Mouse (Mus musculus) frontal cortex, postnatal 14 days (tissue): ENCODE measurements around the gene Rasgrf2.

Source experiments
- DNase-seq, 2 experiments: peaks; one replicate each; pipeline ENCODE4 v3.0.0; 2022; ENCODE audit warnings: low spot score in 2 of 2

Gene Rasgrf2

GRCm38 (mm10) chr13:91881837-91882480 is 249.5 kb downstream of the Rasgrf2 start:
- peak; percentile 47 to 74 for DNase-seq

GRCm38 (mm10) chr13:91880256-91880655 is 251.2 kb downstream of the Rasgrf2 start:
- no peak for DNase-seq

- DNase-seq, result no peak
Measured at GRCm38 (mm10) chr13:91877996-91878395, 253.5 kb downstream of the Rasgrf2 start.

- DNase-seq, result no peak
Measured at GRCm38 (mm10) chr13:91877350-91877749, 254.1 kb downstream of the Rasgrf2 start.

- DNase-seq, result no peak
Measured at GRCm38 (mm10) chr13:91876741-91877349, 254.6 kb downstream of the Rasgrf2 start, which contains the start of gene Ckmt2. TSS of gene Ckmt2 (minus strand) at chr13:91876885.

GRCm38 (mm10) chr13:91875581-91875980 is 255.9 kb downstream of the Rasgrf2 start:
- no peak for DNase-seq

- no peak for DNase-seq
Measured at GRCm38 (mm10) chr13:91874565-91874964, 256.9 kb downstream of the Rasgrf2 start.

GRCm38 (mm10) chr13:91873734-91874329 is 257.6 kb downstream of the Rasgrf2 start:
- no peak for DNase-seq

- DNase-seq, result no peak
Measured at GRCm38 (mm10) chr13:91868577-91868976, 262.9 kb downstream of the Rasgrf2 start.

- DNase-seq, result no peak
Measured at GRCm38 (mm10) chr13:91858835-91859234, 272.6 kb downstream of the Rasgrf2 start.

- no peak for DNase-seq
Measured at GRCm38 (mm10) chr13:91857427-91857826, 274.0 kb downstream of the Rasgrf2 start.

- DNase-seq, result no peak
Measured at GRCm38 (mm10) chr13:91854412-91854811, 277.0 kb downstream of the Rasgrf2 start.
